ENCODE assay signal across 14 mouse cellular contexts in genomic region chr16:91366567-91366966, GRCm38 (mm10). TPM values are rescaled to one million over a fixed set of nuclear protein-coding genes. Genes with fewer than 3 reads are reported as not detected.
DNase-seq lines count a peak whose midpoint lies in the region; ATAC-seq and TF ChIP-seq lines count a peak whose summit lies in the region.
"Had no signal": no experiment of that assay in that cellular context is flagged by ENCODE, and none has a peak within 500 bp of the region (broad histone marks: within the 10 kb centered on the region; RNA-seq: fewer than 3 reads in every experiment).

No protein-coding gene starts in this region.

- 0 out of 2 replicates have a peak overlapping the region, but pooled peaks have one; percentile 31 for H3K27ac ChIP-seq in lung, embryonic 15.5 days
- peak overlapping the region; percentile 90 for H3K27ac ChIP-seq in liver, postnatal 0 days (ENCODE audit: low read depth)
- H3K27ac ChIP-seq: midbrain, embryonic 15.5 days had no signal

- no peak overlapping the region for H3K4me3 ChIP-seq in lung, embryonic 15.5 days
- no peak overlapping the region for H3K4me3 ChIP-seq in lung, adult 2 months (replicated peaks; ENCODE audit: extremely low read depth, low read depth, low read length)
- H3K4me3 ChIP-seq in liver, postnatal 0 days (ENCODE audit: low read depth, low read length) = no peak overlapping the region
- H3K4me3 ChIP-seq: midbrain, embryonic 15.5 days had no signal

- no peak for TF ChIP-seq EP300 in liver, postnatal 0 days (IDR thresholded peaks at IDR 0.05; ENCODE audit: low read depth)

- H3K36me3 ChIP-seq in lung, embryonic 15.5 days = no peaks in the 10 kb centered on the region
- H3K36me3 ChIP-seq in liver, postnatal 0 days (replicated peaks; ENCODE audit: insufficient read depth, low read length) = no peaks in the 10 kb centered on the region
- H3K36me3 ChIP-seq: midbrain, embryonic 15.5 days had no signal

- ATAC-seq in lung, embryonic 15.5 days (ENCODE audit: borderline replicate concordance, extremely low read depth, low FRiP score, low TSS enrichment) = no peak
- ATAC-seq in liver, postnatal 0 days = peak; percentile 74
- ATAC-seq: midbrain, embryonic 15.5 days had no signal

- TF ChIP-seq CTCF in lung, adult 2 months (IDR thresholded peaks at IDR 0.05; ENCODE audit: insufficient read depth, low read length) = no peak
- no peak for TF ChIP-seq CTCF in liver, postnatal 0 days (IDR thresholded peaks at IDR 0.05; ENCODE audit: low read depth)

- H3K9me3 ChIP-seq in lung, embryonic 15.5 days = no peaks in the 10 kb centered on the region
- H3K9me3 ChIP-seq in liver, postnatal 0 days (ENCODE audit: low read length) = no peaks in the 10 kb centered on the region
- H3K9me3 ChIP-seq: midbrain, embryonic 15.5 days had no signal

- H3K9ac ChIP-seq in lung, embryonic 15.5 days = no peak overlapping the region
- no peak overlapping the region for H3K9ac ChIP-seq in liver, postnatal 0 days (replicated peaks)
- H3K9ac ChIP-seq: midbrain, embryonic 15.5 days had no signal

- H3K27me3 ChIP-seq in lung, embryonic 15.5 days = no peaks in the 10 kb centered on the region
- H3K27me3 ChIP-seq in liver, postnatal 0 days (ENCODE audit: insufficient read depth, low read length) = no peaks in the 10 kb centered on the region
- H3K27me3 ChIP-seq: midbrain, embryonic 15.5 days had no signal

- no peak for DNase-seq in lung, adult 2 months
- DNase-seq in T-cell, adult 2 months (ENCODE audit: low spot score) = peak; percentile 75
- peak; percentile 38 for DNase-seq in liver, postnatal 0 days
- DNase-seq in thymus, postnatal 0 days (ENCODE audit: low spot score) = peak; percentile 77
- no peak for DNase-seq in cerebellum, adult 9-11 months
- DNase-seq in testis, postnatal 14 days (ENCODE audit: low spot score) = no peak
- DNase-seq in right cerebral cortex, postnatal 25 days = no peak
- DNase-seq: adrenal gland, postnatal 14 days; cerebellum, postnatal 14 days; heart, postnatal 36 days had no signal

- no peak overlapping the region for H3K4me2 ChIP-seq in lung, embryonic 15.5 days
- H3K4me2 ChIP-seq in liver, postnatal 0 days (ENCODE audit: low read depth, low read length) = no peak overlapping the region
- H3K4me2 ChIP-seq: midbrain, embryonic 15.5 days had no signal

- H3K4me1 ChIP-seq in lung, embryonic 15.5 days = peaks cover 29% of the 10 kb centered on the region
- peaks cover 24% of the 10 kb centered on the region for H3K4me1 ChIP-seq in lung, adult 2 months (ENCODE audit: control insufficient read depth, insufficient read depth, low read length)
- peaks cover 46% of the 10 kb centered on the region for H3K4me1 ChIP-seq in liver, postnatal 0 days (ENCODE audit: insufficient read depth)
- H3K4me1 ChIP-seq: midbrain, embryonic 15.5 days had no signal

- TF ChIP-seq POLR2A in lung, adult 2 months (IDR thresholded peaks at IDR 0.05; ENCODE audit: borderline replicate concordance, extremely low read depth, low read depth, low read length) = no peak

RNA-seq across cellular contexts. Expression of gene Ifnar2, which starts 6.0 kb away (rescaled TPM):
- polyA plus RNA-seq in lung, embryonic 15.5 days (2015; fragmentation: Nextera tagmentation; extraction: Ambion mirVana) = 61.9 and 70.3 TPM in 2 replicates
- 91.2 and 96.3 TPM in 2 replicates for polyA plus RNA-seq in lung, adult 2 months (2012; rRNA removed)
- polyA plus RNA-seq in liver, postnatal 0 days (2015; fragmentation: Nextera tagmentation; extraction: Ambion mirVana) = 107 and 113 TPM in 2 replicates
- polyA plus RNA-seq in thymus, postnatal 0 days (2015; fragmentation: Nextera tagmentation; extraction: Ambion mirVana) = 70.7 and 73.4 TPM in 2 replicates

RNA-seq across cellular contexts. Expression of gene Gm21970, which starts 25.0 kb away (rescaled TPM):
- 0.36 TPM in 1 of 2 replicates, not detected in the other for polyA plus RNA-seq in lung, embryonic 15.5 days (2015; fragmentation: Nextera tagmentation; extraction: Ambion mirVana)
- not detected in 2 replicates for polyA plus RNA-seq in lung, adult 2 months (2012; rRNA removed)
- not detected in 2 replicates for polyA plus RNA-seq in liver, postnatal 0 days (2015; fragmentation: Nextera tagmentation; extraction: Ambion mirVana)
- not detected in 2 replicates for polyA plus RNA-seq in thymus, postnatal 0 days (2015; fragmentation: Nextera tagmentation; extraction: Ambion mirVana)
- polyA plus RNA-seq: kidney, embryonic 16.5 days; limb, embryonic 11.5 days; midbrain, embryonic 15.5 days had no signal

RNA-seq across cellular contexts. Expression of gene Il10rb, which starts 39.4 kb away (rescaled TPM):
- 45.0 and 49.5 TPM in 2 replicates for polyA plus RNA-seq in lung, embryonic 15.5 days (2015; fragmentation: Nextera tagmentation; extraction: Ambion mirVana)
- polyA plus RNA-seq in lung, adult 2 months (2012; rRNA removed) = 46.5 and 53.1 TPM in 2 replicates
- polyA plus RNA-seq in liver, postnatal 0 days (2015; fragmentation: Nextera tagmentation; extraction: Ambion mirVana) = 25.5 and 26.4 TPM in 2 replicates
- polyA plus RNA-seq in thymus, postnatal 0 days (2015; fragmentation: Nextera tagmentation; extraction: Ambion mirVana) = 42.7 and 44.1 TPM in 2 replicates

Comparison
In these comparisons a context has a peak if more than half of its experiments do, and no peak if none do; other contexts are left out.
1. DNase-seq: peak in T-cell, adult 2 months (single experiment), liver, postnatal 0 days (single experiment) and thymus, postnatal 0 days (single experiment); none in lung, adult 2 months (single experiment), cerebellum, adult 9-11 months (single experiment), testis, postnatal 14 days (single experiment) and right cerebral cortex, postnatal 25 days (single experiment).